Mouse (Mus musculus) neural tube, embryonic 12.5 days (tissue): ENCODE data around the gene Rcn3. TPM values are rescaled to one million over a fixed set of nuclear protein-coding genes. Genes with fewer than 3 reads are reported as not detected.
A peak's percentile ranks its signal among the peaks of the same experiment; 100 is the strongest.

ENCODE experiments used
- ATAC-seq: fragments of 200-750 bp; cut with Nextera tagmentation; 2 replicates; pipeline ENCODE4 v1.8.0; 2017; ENCODE audit warnings: low read depth, mild to moderate bottlenecking, moderate TSS enrichment, moderate library complexity; ENCODE audit not compliant: low FRiP score
- H3K27ac ChIP-seq: fragments of 300-500 bp; sonication (generic); 2 replicates; pipeline ENCODE4 v1.5.1; 2016
- H3K27me3 ChIP-seq: fragments of 300-500 bp; sonication (generic); replicated peaks from 2 replicates; pipeline ENCODE4 v1.6.1; 2016; ENCODE audit warnings: mild to moderate bottlenecking
- H3K36me3 ChIP-seq: fragments of 300-500 bp; sonication (generic); 2 replicates; pipeline ENCODE4 v1.6.1; 2016; ENCODE audit warnings: mild to moderate bottlenecking
- H3K4me1 ChIP-seq: fragments of 300-500 bp; sonication (generic); 2 replicates; pipeline ENCODE4 v1.6.1; 2016
- H3K4me2 ChIP-seq: fragments of 300-500 bp; sonication (generic); replicated peaks from 2 replicates; pipeline ENCODE4 v1.6.1; 2016; ENCODE audit warnings: mild to moderate bottlenecking
- H3K4me3 ChIP-seq: fragments of 300-500 bp; sonication (generic); 2 replicates; pipeline ENCODE4 v1.5.1; 2016
- H3K9ac ChIP-seq: fragments of 300-500 bp; sonication (generic); 2 replicates; pipeline ENCODE4 v1.6.1; 2016; ENCODE audit warnings: mild to moderate bottlenecking
- H3K9me3 ChIP-seq: fragments of 300-500 bp; sonication (generic); 2 replicates; pipeline ENCODE4 v1.6.1; 2016; ENCODE audit warnings: mild to moderate bottlenecking
- WGBS: fragments of 180-500 bp; shearing (Covaris S2); methylation state at CpG from one replicate; pipeline ENCODE4 v1.1.7; 2016; 5-methylcytosine and 5-hydroxymethylcytosine counted together
- polyA plus RNA-seq: library from polyadenylated mRNA; unstranded; fragments of >200 nt; fragmentation: Nextera tagmentation; extraction: Ambion mirVana; gene quantifications from 2 replicates; pipeline ENCODE4 v1.2.1, GENCODE M21; 2016

Rcn3 gene
- polyA plus RNA-seq: 125 and 139 TPM in 2 replicates

DNA sequence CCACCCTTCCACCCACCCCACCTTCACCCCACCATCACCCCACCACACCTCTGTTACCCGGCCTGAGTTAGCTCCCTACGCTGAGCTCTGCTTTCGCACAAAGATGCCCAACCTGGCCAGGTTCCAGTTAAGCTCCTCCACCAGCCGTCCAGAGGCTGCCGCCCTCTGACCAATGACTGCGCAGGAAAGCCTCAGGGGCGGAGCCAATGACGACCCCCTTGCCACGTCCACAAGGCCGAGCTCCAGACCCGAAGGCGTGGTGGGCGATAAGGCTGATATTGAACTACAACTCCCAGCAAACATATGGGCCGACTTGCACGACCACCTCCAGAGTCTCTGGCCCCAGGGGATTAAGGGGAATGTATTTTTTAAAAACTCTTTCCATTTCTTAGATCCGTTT is at the start of gene Rcn3:
Gene Rcn3 (minus strand): TSS at position 174 of the 400 bp plus-strand sequence.
- Histone ChIP-seq H3K4me2 (peak within 1 kb of the TSS; percentile 69), H3K4me1 (peaks cover 12% of the 10 kb centered on the region; the same call in 1 of the 2 replicates), H3K9ac (peak within 1 kb of the TSS; percentile 56), H3K9me3 (no peaks in the 10 kb centered on the region), H3K4me3 (peak within 1 kb of the TSS; percentile 45), H3K27me3 (no peaks in the 10 kb centered on the region; the same call in 1 of the 2 replicates), H3K36me3 (peaks cover 5% of the 10 kb centered on the region), H3K27ac (no peak within 1 kb of the TSS)
- WGBS: under 1% methylated on average over 16 of the region's 16 CpGs
- peak; percentile 88 for ATAC-seq

DNA sequence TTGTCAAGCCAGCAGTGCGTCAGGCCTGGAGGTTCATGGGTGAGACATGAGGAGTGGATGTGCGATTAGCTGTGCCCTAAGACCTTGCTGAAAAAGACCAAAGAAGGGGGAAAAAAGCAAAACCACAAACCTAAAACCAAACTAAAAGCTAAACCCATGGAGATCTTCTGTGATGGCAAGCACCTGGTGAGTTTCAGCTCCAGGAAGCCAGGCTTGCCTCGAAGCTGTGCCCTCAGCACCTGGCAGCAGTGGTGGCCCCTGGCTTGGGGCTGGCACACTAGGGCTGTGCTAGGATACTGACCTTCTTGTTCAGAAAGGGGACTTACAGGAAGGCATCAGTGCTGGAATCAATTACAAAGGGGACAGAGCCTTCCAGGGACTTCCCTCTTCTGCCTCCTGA is 49.3 kb upstream of the Rcn3 start:
- no peak overlapping the region for H3K9ac ChIP-seq
- H3K36me3 ChIP-seq: peaks cover 37% of the 10 kb centered on the region
- H3K27ac ChIP-seq: no peak overlapping the region
- no peak overlapping the region for H3K4me2 ChIP-seq
- H3K4me3 ChIP-seq: no peak overlapping the region
- no peaks in the 10 kb centered on the region for H3K27me3 ChIP-seq
- H3K4me1 ChIP-seq: 0 out of 2 replicates have a peak, but pooled peaks cover under 1% of the 10 kb centered on the region
- H3K9me3 ChIP-seq: no peaks in the 10 kb centered on the region
- no peak for ATAC-seq
- WGBS: 94% methylated on average over 3 of the region's 3 CpGs

GRCm38 (mm10) chr7:45139904-45140723 is 48.1 kb upstream of the Rcn3 start:
- ATAC-seq: no peak
- no peak overlapping the region for H3K4me2 ChIP-seq
- WGBS: 87% methylated on average over 8 of the region's 8 CpGs
- H3K4me3 ChIP-seq: no peak overlapping the region
- H3K9me3 ChIP-seq: no peaks in the 10 kb centered on the region
- H3K9ac ChIP-seq: no peak overlapping the region
- peaks cover 8% of the 10 kb centered on the region; the same call in 1 of the 2 replicates for H3K27me3 ChIP-seq
- peaks cover 27% of the 10 kb centered on the region for H3K36me3 ChIP-seq
- peaks cover 6% of the 10 kb centered on the region; the same call in 1 of the 2 replicates for H3K4me1 ChIP-seq
- H3K27ac ChIP-seq: no peak overlapping the region

GRCm38 (mm10) chr7:45138403-45138802 is 46.4 kb upstream of the Rcn3 start:
- Histone ChIP-seq H3K9me3 (no peaks in the 10 kb centered on the region), H3K4me3 (no peak overlapping the region), H3K4me2 (no peak overlapping the region), H3K27ac (no peak overlapping the region), H3K36me3 (peaks cover 13% of the 10 kb centered on the region; the same call in 1 of the 2 replicates), H3K4me1 (peaks cover 6% of the 10 kb centered on the region; the same call in 1 of the 2 replicates), H3K27me3 (peaks cover 15% of the 10 kb centered on the region; the same call in 1 of the 2 replicates), H3K9ac (no peak overlapping the region)
- 76% methylated on average over 1 of the region's 1 CpGs for WGBS
- ATAC-seq: no peak

GRCm38 (mm10) chr7:45137171-45138006 is 45.4 kb upstream of the Rcn3 start:
- ATAC-seq: no peak
- H3K4me1 ChIP-seq: peaks cover 6% of the 10 kb centered on the region; the same call in 1 of the 2 replicates
- no peak overlapping the region for H3K9ac ChIP-seq
- H3K27me3 ChIP-seq: peaks cover 15% of the 10 kb centered on the region; the same call in 1 of the 2 replicates
- no peak overlapping the region for H3K4me2 ChIP-seq
- H3K36me3 ChIP-seq: peaks cover 4% of the 10 kb centered on the region; the same call in 1 of the 2 replicates
- no peak overlapping the region for H3K27ac ChIP-seq
- H3K9me3 ChIP-seq: no peaks in the 10 kb centered on the region
- H3K4me3 ChIP-seq: no peak overlapping the region
- 81% methylated on average over 12 of the region's 12 CpGs for WGBS

GRCm38 (mm10) chr7:45135993-45136567 is 44.1 kb upstream of the Rcn3 start, which contains the start of the genes Gm45713 and Flt3l:
Gene Gm45713, minus strand, starts transcription at chr7:45136231.
Gene Flt3l, minus strand, starts transcription at chr7:45136432.
- Histone ChIP-seq H3K4me1 (peaks cover 6% of the 10 kb centered on the region; the same call in 1 of the 2 replicates), H3K27ac (no peak within 1 kb of the TSS), H3K36me3 (no peaks in the 10 kb centered on the region), H3K27me3 (peaks cover 15% of the 10 kb centered on the region; the same call in 1 of the 2 replicates), H3K4me2 (peak within 1 kb of the TSS; percentile 74), H3K9ac (peak within 1 kb of the TSS; percentile 56), H3K4me3 (peak within 1 kb of the TSS; percentile 44), H3K9me3 (no peaks in the 10 kb centered on the region)
- WGBS: 3% methylated on average over 29 of the region's 29 CpGs
- peak; percentile 83 for ATAC-seq

DNA sequence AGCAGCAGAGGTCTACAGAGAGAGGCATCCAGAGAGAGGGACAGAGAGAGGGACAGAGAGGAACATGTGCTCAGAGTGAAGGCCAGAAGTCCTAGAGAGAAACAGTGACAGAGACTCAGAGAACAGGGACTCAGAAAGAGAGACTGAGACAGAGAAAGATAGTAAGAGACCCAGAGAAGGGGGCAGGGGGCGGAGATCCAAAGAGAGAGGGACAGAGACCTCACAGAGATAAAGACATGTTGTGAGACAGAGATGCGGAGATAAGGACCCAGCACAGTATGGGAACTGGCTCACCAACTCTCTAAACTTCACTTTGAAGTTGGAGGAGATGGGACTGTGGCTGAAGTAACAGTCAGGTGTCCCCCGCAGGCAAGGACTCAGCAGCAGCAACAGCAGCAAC is 43.3 kb upstream of the Rcn3 start:
- Histone ChIP-seq H3K4me3 (no peak overlapping the region), H3K27ac (no peak overlapping the region), H3K4me2 (peak overlapping the region; percentile 74), H3K36me3 (no peaks in the 10 kb centered on the region), H3K27me3 (peaks cover 15% of the 10 kb centered on the region; the same call in 1 of the 2 replicates), H3K9ac (no peak overlapping the region), H3K9me3 (no peaks in the 10 kb centered on the region), H3K4me1 (peaks cover 6% of the 10 kb centered on the region; the same call in 1 of the 2 replicates)
- 80% methylated on average over 3 of the region's 3 CpGs for WGBS
- ATAC-seq: no peak

- no peaks in the 10 kb centered on the region for H3K9me3 ChIP-seq
- H3K27me3 ChIP-seq: peaks cover 15% of the 10 kb centered on the region; the same call in 1 of the 2 replicates
- H3K4me2 ChIP-seq: peak overlapping the region; percentile 21; the same call in 1 of the 2 replicates
- peaks cover 6% of the 10 kb centered on the region; the same call in 1 of the 2 replicates for H3K4me1 ChIP-seq
- H3K36me3 ChIP-seq: no peaks in the 10 kb centered on the region
- WGBS: 6% methylated on average over 12 of the region's 12 CpGs
- H3K9ac ChIP-seq: no peak overlapping the region
- no peak for ATAC-seq
- H3K4me3 ChIP-seq: no peak overlapping the region
- H3K27ac ChIP-seq: no peak overlapping the region
Measured at GRCm38 (mm10) chr7:45134544-45135026, 42.6 kb upstream of the Rcn3 start.

DNA sequence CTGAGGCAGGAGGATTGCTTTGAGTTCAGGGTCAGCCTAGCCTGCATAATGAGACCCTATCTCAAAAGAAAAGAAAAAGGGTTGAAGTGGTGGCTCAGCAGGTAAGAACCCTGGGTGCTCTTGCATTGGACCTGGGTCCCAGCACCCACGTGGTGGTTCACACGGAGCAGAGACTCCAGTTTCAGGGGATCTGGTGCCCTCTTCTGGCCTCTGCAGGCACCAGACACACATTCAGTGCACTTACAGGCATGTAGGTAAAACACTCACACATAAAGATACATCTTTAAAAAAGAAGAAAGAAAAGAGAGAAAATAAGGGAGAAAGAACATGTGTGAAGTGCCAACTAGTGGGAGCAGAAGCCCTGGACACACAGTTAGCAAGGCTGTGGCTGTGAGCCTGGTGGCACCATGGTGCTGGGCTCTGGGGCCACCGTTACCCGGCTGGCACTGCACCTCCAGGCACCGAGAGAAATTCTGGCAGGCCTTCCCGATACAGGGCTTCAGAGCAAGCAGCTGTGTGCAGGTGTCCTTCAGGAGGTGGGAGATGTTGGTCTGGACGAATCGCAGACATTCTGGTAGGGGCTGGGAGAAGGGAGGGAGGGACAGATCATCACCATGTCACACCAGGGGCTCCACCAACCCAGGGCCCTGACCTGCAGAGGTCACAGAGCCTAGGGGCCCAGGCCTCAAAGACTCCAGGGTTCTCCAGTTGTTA is 41.6 kb upstream of the Rcn3 start:
- Histone ChIP-seq H3K36me3 (no peaks in the 10 kb centered on the region), H3K9me3 (no peaks in the 10 kb centered on the region), H3K27ac (no peak overlapping the region), H3K4me1 (peaks cover 6% of the 10 kb centered on the region; the same call in 1 of the 2 replicates), H3K9ac (no peak overlapping the region), H3K4me3 (no peak overlapping the region), H3K27me3 (peaks cover 15% of the 10 kb centered on the region; the same call in 1 of the 2 replicates), H3K4me2 (no peak overlapping the region)
- ATAC-seq: no peak
- WGBS: 72% methylated on average over 8 of the region's 8 CpGs

DNA sequence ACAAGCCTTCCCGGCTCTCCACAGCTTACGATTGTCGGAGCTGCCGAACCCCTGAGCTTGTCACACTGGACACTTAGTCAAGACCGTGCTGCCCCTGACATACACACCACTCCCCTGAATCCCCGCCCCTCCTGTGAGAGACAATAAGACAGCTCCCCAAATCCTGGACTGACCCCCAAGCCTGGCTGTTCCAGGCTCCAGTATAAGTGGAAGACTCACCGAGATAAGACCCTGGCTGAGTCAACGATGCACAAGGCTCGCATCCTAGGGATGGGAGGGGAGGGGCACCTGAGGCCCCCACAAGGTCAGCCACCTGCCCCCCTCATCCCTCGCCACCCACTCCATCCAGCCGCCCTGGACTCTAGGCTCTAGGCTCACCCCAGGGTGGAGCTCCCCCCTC is 39.8 kb upstream of the Rcn3 start:
- ATAC-seq: no peak

More for the DNA sequence above, 39.8 kb upstream of the Rcn3 start:
- Histone ChIP-seq H3K9ac (no peak overlapping the region), H3K27me3 (peaks cover 15% of the 10 kb centered on the region; the same call in 1 of the 2 replicates), H3K9me3 (no peaks in the 10 kb centered on the region), H3K36me3 (peaks cover 7% of the 10 kb centered on the region), H3K4me3 (no peak overlapping the region), H3K27ac (no peak overlapping the region), H3K4me2 (no peak overlapping the region), H3K4me1 (peaks cover 13% of the 10 kb centered on the region)
- 88% methylated on average over 11 of the region's 11 CpGs for WGBS
